Mouse (Mus musculus) limb, embryonic 15.5 days (tissue): ENCODE measurements around the gene Kif9. TPM values are rescaled to one million over a fixed set of nuclear protein-coding genes. Genes with fewer than 3 reads are reported as not detected.

Experiments
- ATAC-seq: fragments of 200-750 bp; cut with Nextera tagmentation; 2 replicates; pipeline ENCODE4 v1.8.0; 2017; ENCODE audit warnings: low read depth, moderate TSS enrichment; ENCODE audit not compliant: insufficient number of reproducible peaks, low FRiP score, low TSS enrichment
- H3K27ac ChIP-seq: fragments of 300-500 bp; sonication (generic); 2 replicates; pipeline ENCODE4 v1.5.1; 2015; ENCODE audit warnings: moderate library complexity, mild to moderate bottlenecking, inconsistent platforms
- H3K27me3 ChIP-seq: fragments of 300-500 bp; sonication (generic); 2 replicates; pipeline ENCODE4 v1.6.1; 2015; ENCODE audit warnings: inconsistent platforms
- H3K36me3 ChIP-seq: fragments of 300-500 bp; sonication (generic); 2 replicates; pipeline ENCODE4 v1.6.1; 2015; ENCODE audit warnings: inconsistent platforms
- H3K4me1 ChIP-seq: fragments of 300-500 bp; sonication (generic); 2 replicates; pipeline ENCODE4 v1.6.1; 2015; ENCODE audit warnings: inconsistent platforms
- H3K4me2 ChIP-seq: fragments of 300-500 bp; sonication (generic); 2 replicates; pipeline ENCODE4 v1.6.1; 2015; ENCODE audit warnings: mild to moderate bottlenecking, inconsistent platforms
- H3K4me3 ChIP-seq: fragments of 300-500 bp; sonication (generic); 2 replicates; pipeline ENCODE4 v1.5.1; 2015; ENCODE audit warnings: mild to moderate bottlenecking, inconsistent platforms
- H3K9ac ChIP-seq: fragments of 300-500 bp; sonication (generic); 2 replicates; pipeline ENCODE4 v1.6.1; 2015; ENCODE audit warnings: inconsistent platforms
- H3K9me3 ChIP-seq: fragments of 300-500 bp; sonication (generic); 2 replicates; pipeline ENCODE4 v1.6.1; 2016; ENCODE audit warnings: inconsistent platforms
- WGBS: fragments of 180-500 bp; shearing (Covaris S2); methylation state at CpG from one replicate; pipeline ENCODE4 v1.1.7; 2015; 5-methylcytosine and 5-hydroxymethylcytosine counted together
- polyA plus RNA-seq: library from polyadenylated mRNA; unstranded; fragments of >200 nt; fragmentation: Nextera tagmentation; extraction: Ambion mirVana; gene quantifications from 2 replicates; pipeline ENCODE4 v1.2.1, GENCODE M21; 2015

Gene Kif9
- polyA plus RNA-seq = 0.95 and 1.3 TPM in 2 replicates

- under 1% methylated on average over 53 of the region's 53 CpGs for WGBS
- Histone ChIP-seq H3K4me2 (peak within 1 kb of the TSS; percentile 89), H3K9ac (peak within 1 kb of the TSS; percentile 60), H3K27ac (peak within 1 kb of the TSS; percentile 96), H3K27me3 (peaks cover 11% of the 10 kb centered on the region; the same call in 1 of the 2 replicates), H3K36me3 (no peaks in the 10 kb centered on the region; the same call in 1 of the 2 replicates), H3K4me1 (peaks cover 13% of the 10 kb centered on the region), H3K9me3 (no peaks in the 10 kb centered on the region), H3K4me3 (peak within 1 kb of the TSS; percentile 74)
- peak; percentile 98 for ATAC-seq
Measured at GRCm38 (mm10) chr9:110476124-110477091, at the start of gene Kif9, which contains the start of gene Klhl18. Kif9 (plus strand) TSS chr9:110476958. Klhl18 (minus strand) TSS chr9:110476694.

- H3K9ac ChIP-seq = no peak overlapping the region
- no peaks in the 10 kb centered on the region for H3K4me1 ChIP-seq
- no peaks in the 10 kb centered on the region for H3K9me3 ChIP-seq
- H3K36me3 ChIP-seq = peaks cover 80% of the 10 kb centered on the region
- no peak overlapping the region for H3K4me2 ChIP-seq
- no peak overlapping the region for H3K27ac ChIP-seq
- ATAC-seq = no peak
- H3K27me3 ChIP-seq = no peaks in the 10 kb centered on the region
- 91% methylated on average over 8 of the region's 8 CpGs for WGBS
- H3K4me3 ChIP-seq = no peak overlapping the region
Measured at GRCm38 (mm10) chr9:110431241-110431640, 45.5 kb upstream of the Kif9 start.

DNA sequence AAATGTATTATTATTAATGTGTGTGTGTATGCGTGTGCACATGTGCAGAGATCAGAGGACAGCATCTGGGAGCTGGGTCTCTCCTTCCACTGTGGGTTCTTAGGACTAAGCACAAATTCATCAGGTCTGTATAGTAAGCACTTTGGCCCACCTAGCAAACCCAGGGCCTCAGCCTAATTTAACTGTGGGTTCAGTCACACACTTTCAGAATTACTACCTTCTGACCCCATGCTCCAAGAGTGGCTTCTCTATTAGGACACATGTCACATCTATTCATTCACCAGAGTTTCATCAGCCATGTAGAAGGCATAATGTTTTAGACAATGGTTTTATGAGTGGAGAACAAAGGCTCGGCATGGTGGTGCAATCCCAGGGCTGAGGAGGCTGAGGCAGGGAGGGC is 43.7 kb upstream of the Kif9 start:
- Histone ChIP-seq H3K27ac (no peak overlapping the region), H3K4me1 (no peaks in the 10 kb centered on the region), H3K4me3 (no peak overlapping the region), H3K9ac (no peak overlapping the region), H3K36me3 (peaks cover 81% of the 10 kb centered on the region), H3K4me2 (no peak overlapping the region), H3K9me3 (no peaks in the 10 kb centered on the region), H3K27me3 (no peaks in the 10 kb centered on the region)
- WGBS = 89% methylated on average over 2 of the region's 2 CpGs
- ATAC-seq = no peak

DNA sequence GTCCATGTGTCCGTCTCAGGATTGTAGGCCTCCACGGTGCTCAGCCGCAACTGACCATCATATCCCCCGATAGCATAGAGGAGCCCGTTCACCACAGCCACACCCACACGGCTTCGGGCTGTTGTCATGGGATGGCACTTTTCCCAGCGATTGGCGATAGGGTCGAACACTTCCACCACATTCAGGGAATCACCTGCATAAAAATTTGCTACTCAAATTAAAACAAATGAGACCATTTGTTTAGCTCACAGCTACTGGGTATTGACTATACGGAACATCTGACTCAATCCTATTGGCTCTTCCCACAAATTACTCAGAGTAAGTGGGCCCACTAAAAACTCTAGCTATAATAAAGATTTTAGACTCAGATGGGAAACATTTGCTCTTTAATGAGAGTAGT is 40.7 kb upstream of the Kif9 start:
- no peaks in the 10 kb centered on the region for H3K9me3 ChIP-seq
- H3K9ac ChIP-seq = no peak overlapping the region
- WGBS = 93% methylated on average over 11 of the region's 11 CpGs
- no peak for ATAC-seq
- H3K4me1 ChIP-seq = no peaks in the 10 kb centered on the region
- peaks cover 62% of the 10 kb centered on the region for H3K36me3 ChIP-seq
- no peak overlapping the region for H3K27ac ChIP-seq
- H3K27me3 ChIP-seq = no peaks in the 10 kb centered on the region
- H3K4me2 ChIP-seq = no peak overlapping the region
- H3K4me3 ChIP-seq = no peak overlapping the region

GRCm38 (mm10) chr9:110440049-110440448 is 36.7 kb upstream of the Kif9 start:
- Histone ChIP-seq H3K4me2 (no peak overlapping the region), H3K9me3 (no peaks in the 10 kb centered on the region), H3K4me3 (no peak overlapping the region), H3K36me3 (peaks cover 45% of the 10 kb centered on the region), H3K27me3 (no peaks in the 10 kb centered on the region), H3K27ac (no peak overlapping the region), H3K4me1 (no peaks in the 10 kb centered on the region), H3K9ac (no peak overlapping the region)
- 47% methylated on average over 5 of the region's 5 CpGs for WGBS
- ATAC-seq = no peak

GRCm38 (mm10) chr9:110440559-110440958 is 36.2 kb upstream of the Kif9 start:
- H3K36me3 ChIP-seq = peaks cover 40% of the 10 kb centered on the region
- no peaks in the 10 kb centered on the region for H3K27me3 ChIP-seq
- no peak overlapping the region for H3K27ac ChIP-seq
- H3K4me1 ChIP-seq = no peaks in the 10 kb centered on the region
- H3K9me3 ChIP-seq = no peaks in the 10 kb centered on the region
- no peak overlapping the region for H3K4me3 ChIP-seq
- no peak overlapping the region for H3K9ac ChIP-seq
- 89% methylated on average over 6 of the region's 6 CpGs for WGBS
- no peak for ATAC-seq
- no peak overlapping the region for H3K4me2 ChIP-seq

GRCm38 (mm10) chr9:110448356-110448755 is 28.4 kb upstream of the Kif9 start:
- WGBS = 84% methylated on average over 15 of the region's 15 CpGs
- H3K9ac ChIP-seq = no peak overlapping the region
- H3K27ac ChIP-seq = no peak overlapping the region
- H3K4me2 ChIP-seq = no peak overlapping the region
- H3K36me3 ChIP-seq = peaks cover 27% of the 10 kb centered on the region
- no peak for ATAC-seq
- peaks cover 4% of the 10 kb centered on the region for H3K4me1 ChIP-seq
- no peak overlapping the region for H3K4me3 ChIP-seq
- no peaks in the 10 kb centered on the region for H3K9me3 ChIP-seq
- no peaks in the 10 kb centered on the region for H3K27me3 ChIP-seq

DNA sequence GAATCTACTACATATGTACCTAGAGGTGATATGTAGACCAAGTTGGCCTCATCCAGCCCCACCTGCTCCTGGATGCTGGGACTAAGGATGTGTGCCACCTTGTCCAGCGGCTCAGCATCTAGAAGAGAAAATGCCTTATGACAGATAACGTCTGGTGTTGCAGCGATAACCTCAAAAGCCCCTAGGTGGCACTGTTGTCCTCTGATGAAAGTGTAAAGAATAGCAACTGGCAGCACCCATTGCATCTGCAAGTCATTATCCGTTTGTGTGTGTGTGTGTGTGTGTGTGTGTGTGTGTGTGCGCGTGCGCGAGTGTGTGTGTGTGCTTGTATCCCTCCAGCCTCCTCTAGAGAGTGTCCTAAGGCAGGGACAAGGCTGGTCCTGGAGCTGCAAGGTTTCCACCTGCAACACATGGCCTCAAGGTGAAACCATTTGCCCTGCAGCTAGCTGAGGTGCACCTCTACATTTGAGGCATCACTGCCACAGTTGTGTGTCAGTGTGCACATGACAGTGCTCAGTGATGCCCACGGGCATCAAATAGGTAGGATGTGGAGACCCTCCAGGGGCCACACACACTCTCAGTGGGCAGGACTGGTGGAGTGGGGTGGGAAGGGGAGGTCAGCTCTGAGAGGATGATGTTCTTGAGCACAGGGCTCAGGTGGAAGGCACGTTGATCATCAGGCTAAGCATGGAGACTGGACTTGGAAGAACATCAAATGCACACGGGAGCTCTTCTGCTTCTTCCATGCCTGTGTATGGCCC is 27.7 kb upstream of the Kif9 start:
- H3K27me3 ChIP-seq = no peaks in the 10 kb centered on the region
- no peaks in the 10 kb centered on the region for H3K9me3 ChIP-seq
- peak; percentile 86 for ATAC-seq
- peaks cover 4% of the 10 kb centered on the region for H3K4me1 ChIP-seq
- H3K9ac ChIP-seq = no peak overlapping the region
- H3K27ac ChIP-seq = no peak overlapping the region
- 22% methylated on average over 11 of the region's 11 CpGs for WGBS
- H3K36me3 ChIP-seq = peaks cover 27% of the 10 kb centered on the region
- no peak overlapping the region for H3K4me2 ChIP-seq
- no peak overlapping the region for H3K4me3 ChIP-seq

GRCm38 (mm10) chr9:110452523-110452922 is 24.2 kb upstream of the Kif9 start:
- H3K9me3 ChIP-seq = no peaks in the 10 kb centered on the region
- H3K4me2 ChIP-seq = no peak overlapping the region
- no peak overlapping the region for H3K4me3 ChIP-seq
- H3K36me3 ChIP-seq = peaks cover 29% of the 10 kb centered on the region
- no peak for ATAC-seq
- H3K9ac ChIP-seq = no peak overlapping the region
- no peaks in the 10 kb centered on the region for H3K27me3 ChIP-seq
- H3K27ac ChIP-seq = no peak overlapping the region
- peaks cover 4% of the 10 kb centered on the region for H3K4me1 ChIP-seq
- WGBS = 75% methylated on average over 3 of the region's 3 CpGs

DNA sequence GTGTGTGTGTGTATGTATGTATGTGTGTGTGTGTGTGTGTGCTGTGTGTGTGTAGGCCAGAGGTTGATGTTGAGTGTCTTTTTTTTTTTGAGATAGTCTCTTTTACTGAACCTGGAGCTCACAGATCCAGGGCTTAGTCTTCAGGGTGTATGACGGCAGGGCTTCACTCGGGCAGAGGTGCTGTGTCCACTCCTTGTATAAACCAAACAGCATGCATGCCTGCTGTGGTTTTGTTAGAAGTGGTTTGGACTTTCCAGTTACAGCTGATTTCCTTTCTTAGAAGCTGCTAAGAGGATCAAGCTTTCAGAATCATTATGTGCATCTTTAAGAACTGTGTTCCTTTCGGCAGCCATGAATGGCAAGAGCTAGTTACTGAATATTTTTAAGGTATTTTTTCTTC is 18.8 kb upstream of the Kif9 start:
- 74% methylated on average over 3 of the region's 3 CpGs for WGBS
- H3K4me1 ChIP-seq = no peaks in the 10 kb centered on the region
- no peaks in the 10 kb centered on the region for H3K27me3 ChIP-seq
- no peak overlapping the region for H3K9ac ChIP-seq
- no peak overlapping the region for H3K4me2 ChIP-seq
- H3K27ac ChIP-seq = no peak overlapping the region
- H3K4me3 ChIP-seq = no peak overlapping the region
- no peak for ATAC-seq
- peaks cover 8% of the 10 kb centered on the region; the same call in 1 of the 2 replicates for H3K36me3 ChIP-seq
- H3K9me3 ChIP-seq = no peaks in the 10 kb centered on the region

- Histone ChIP-seq H3K4me2 (no peak overlapping the region), H3K4me1 (no peaks in the 10 kb centered on the region), H3K27ac (no peak overlapping the region), H3K27me3 (no peaks in the 10 kb centered on the region), H3K9me3 (no peaks in the 10 kb centered on the region), H3K4me3 (no peak overlapping the region), H3K9ac (no peak overlapping the region), H3K36me3 (peaks cover 11% of the 10 kb centered on the region; the same call in 1 of the 2 replicates)
- ATAC-seq = no peak
- 68% methylated on average over 2 of the region's 2 CpGs for WGBS
Measured at GRCm38 (mm10) chr9:110459145-110459727, 17.5 kb upstream of the Kif9 start.
